Mouse (Mus musculus) heart, embryonic 16.5 days (tissue): ENCODE results near the gene Hils1. TPM values are rescaled to one million over a fixed set of nuclear protein-coding genes. Genes with fewer than 3 reads are reported as not detected.

ENCODE experiments used
- ATAC-seq: fragments of 200-750 bp; cut with Nextera tagmentation; replicated peaks from 2 replicates; pipeline ENCODE4 v1.8.0; 2017; ENCODE audit warnings: moderate number of reproducible peaks; ENCODE audit not compliant: insufficient read depth, low FRiP score; ENCODE audit errors: extremely low read depth
- H3K27ac ChIP-seq: fragments of 300-500 bp; sonication (generic); 2 replicates; pipeline ENCODE4 v1.5.1; 2014; ENCODE audit warnings: mild to moderate bottlenecking, low read length, control low read depth, moderate library complexity
- H3K27me3 ChIP-seq: fragments of 300-500 bp; sonication (generic); 2 replicates; pipeline ENCODE4 v1.6.1; 2014; ENCODE audit warnings: low read length, mixed read lengths; ENCODE audit not compliant: control insufficient read depth, insufficient read depth
- H3K36me3 ChIP-seq: fragments of 300-500 bp; sonication (generic); 2 replicates; pipeline ENCODE4 v1.6.1; 2014; ENCODE audit not compliant: control insufficient read depth, insufficient read depth
- H3K4me1 ChIP-seq: fragments of 300-500 bp; sonication (generic); 2 replicates; pipeline ENCODE4 v1.6.1; 2014; ENCODE audit warnings: low read length, mixed read lengths; ENCODE audit not compliant: control insufficient read depth, insufficient read depth
- H3K4me2 ChIP-seq: fragments of 300-500 bp; sonication (generic); 2 replicates; pipeline ENCODE4 v1.6.1; 2014; ENCODE audit warnings: low read depth, mild to moderate bottlenecking, control low read depth, low read length
- H3K4me3 ChIP-seq: fragments of 300-500 bp; sonication (generic); 2 replicates; pipeline ENCODE4 v1.5.1; 2014; ENCODE audit warnings: mild to moderate bottlenecking, control low read depth, low read length
- H3K9ac ChIP-seq: fragments of 300-500 bp; sonication (generic); 2 replicates; pipeline ENCODE4 v1.6.1; 2014; ENCODE audit warnings: low read length, control low read depth
- H3K9me3 ChIP-seq: fragments of 300-500 bp; sonication (generic); replicated peaks from 2 replicates; pipeline ENCODE4 v1.6.1; 2016; ENCODE audit warnings: low read length; ENCODE audit not compliant: control insufficient read depth
- WGBS: fragments of 180-500 bp; shearing (Covaris S2); extraction: QIAGEN DNeasy Blood & Tissue Kit; methylation state at CpG from one replicate; pipeline ENCODE4 v1.1.7; 2014; 5-methylcytosine and 5-hydroxymethylcytosine counted together
- polyA plus RNA-seq: library from polyadenylated mRNA; unstranded; fragments of >200 nt; fragmentation: Nextera tagmentation; extraction: Ambion mirVana; gene quantifications from 2 replicates; pipeline ENCODE4 v1.2.1, GENCODE M21; 2015

Hils1 gene
- polyA plus RNA-seq, 1 experiment from 2014 or later, result 0.33 TPM

DNA sequence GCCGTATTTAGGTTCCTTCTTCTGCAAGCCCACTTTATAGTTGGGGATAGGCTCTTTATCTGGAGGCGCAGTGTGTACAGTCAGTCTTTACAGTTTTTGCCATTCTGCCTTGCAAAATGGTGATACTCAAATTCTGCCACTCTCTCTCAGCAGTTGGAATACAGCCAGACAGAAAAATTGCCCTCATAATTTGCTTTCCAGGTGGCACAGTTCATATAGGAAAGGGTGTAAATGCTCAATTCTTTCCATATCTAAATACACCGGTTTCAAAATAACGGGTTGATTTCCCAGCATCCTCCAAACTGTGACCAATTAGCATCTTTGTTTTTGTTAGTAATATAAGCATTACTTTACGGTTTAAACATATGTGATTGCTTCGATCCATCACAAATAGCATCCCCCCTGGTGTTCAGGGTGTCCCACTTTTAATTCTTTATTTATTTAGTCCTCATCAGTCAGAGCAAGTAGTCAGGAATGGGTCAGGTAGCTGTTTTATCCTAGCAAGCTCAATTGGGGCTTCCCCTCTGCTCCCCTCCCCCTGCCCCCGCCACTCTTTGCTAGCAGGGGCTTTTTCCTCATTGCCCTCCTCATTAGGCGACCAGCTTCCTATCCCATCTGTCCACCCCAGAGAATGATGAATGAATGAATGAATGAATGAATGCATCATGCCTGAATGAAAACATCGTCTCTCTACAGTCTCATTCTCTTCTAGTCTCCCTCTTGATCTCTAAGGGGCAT, 11.0 kb downstream of the Hils1 start:
- Histone ChIP-seq H3K36me3 (no peaks in the 10 kb centered on the region), H3K4me1 (peaks cover 33% of the 10 kb centered on the region), H3K27ac (peak overlapping the region; percentile 26; the same call in 1 of the 2 replicates), H3K4me2 (peak overlapping the region; percentile 59), H3K9ac (0 out of 2 replicates have a peak overlapping the region, but pooled peaks have one; percentile 11), H3K27me3 (no peaks in the 10 kb centered on the region), H3K9me3 (no peaks in the 10 kb centered on the region), H3K4me3 (no peak overlapping the region)
- WGBS, result 37% methylated on average over 9 of the region's 9 CpGs
- no peak for ATAC-seq

DNA sequence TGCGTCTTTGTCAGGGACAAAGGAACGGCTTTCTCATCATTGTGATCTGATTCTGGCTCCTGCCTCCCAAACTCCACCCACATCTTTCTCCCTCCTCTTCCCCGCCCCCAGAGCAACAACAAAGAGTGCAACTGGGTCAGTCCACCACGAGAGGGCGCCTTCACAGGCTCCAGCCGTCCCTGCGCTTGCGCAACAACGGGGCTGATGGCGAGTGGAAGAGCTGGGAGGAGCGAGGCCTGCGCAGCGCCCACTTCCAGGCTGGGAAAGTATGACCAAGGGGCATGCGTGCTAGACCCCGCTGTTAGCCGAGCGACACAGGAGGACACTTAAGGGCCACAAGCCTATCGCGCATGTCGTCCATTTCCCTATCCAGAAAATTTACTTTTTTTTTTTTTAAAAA, 11.6 kb downstream of the Hils1 start:
- H3K36me3 ChIP-seq, result no peaks in the 10 kb centered on the region
- H3K4me1 ChIP-seq, result peaks cover 29% of the 10 kb centered on the region
- no peaks in the 10 kb centered on the region for H3K27me3 ChIP-seq
- peak overlapping the region; percentile 59 for H3K4me2 ChIP-seq
- peak; percentile 90 for ATAC-seq
- H3K27ac ChIP-seq, result peak overlapping the region; percentile 1; the same call in 1 of the 2 replicates
- H3K9me3 ChIP-seq, result no peaks in the 10 kb centered on the region
- peak overlapping the region; percentile 11; the same call in 1 of the 2 replicates for H3K9ac ChIP-seq
- WGBS, result under 1% methylated on average over 20 of the region's 20 CpGs
- peak overlapping the region; percentile 33 for H3K4me3 ChIP-seq

DNA sequence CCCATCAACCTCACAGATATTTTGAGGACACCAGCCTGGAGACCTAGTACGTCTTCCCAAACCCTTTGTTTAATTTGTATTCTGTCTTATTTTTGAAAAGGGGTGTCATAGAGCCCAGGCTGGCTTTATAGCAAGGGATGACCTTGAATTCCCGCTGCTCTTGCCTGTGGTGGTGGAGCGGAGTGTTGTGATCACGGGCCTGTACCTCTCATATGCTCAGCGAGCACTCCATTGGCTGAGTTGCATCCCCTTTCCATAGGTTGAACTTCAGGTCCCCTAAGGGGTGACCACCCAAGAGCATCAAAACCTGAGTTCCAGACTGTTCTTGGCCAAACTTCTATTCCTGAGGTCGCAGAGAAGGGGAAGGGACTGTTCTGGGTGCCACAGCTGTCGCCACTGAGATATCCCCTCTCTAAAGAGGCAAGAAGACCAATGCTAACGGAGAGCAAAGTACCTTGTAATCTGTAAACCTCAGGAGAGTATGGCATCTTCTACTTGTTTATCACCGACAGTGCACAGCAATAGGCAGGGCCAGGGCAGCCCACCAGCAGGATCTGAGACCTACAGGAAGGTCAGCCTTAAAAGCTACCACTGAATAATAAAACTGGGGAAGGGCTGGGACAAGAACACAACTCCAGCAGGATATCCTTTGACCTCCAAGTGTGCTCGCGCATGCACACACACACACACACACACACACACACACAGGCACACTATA, 12.2 kb downstream of the Hils1 start:
- peak overlapping the region; percentile 33; the same call in 1 of the 2 replicates for H3K4me3 ChIP-seq
- peaks cover 28% of the 10 kb centered on the region for H3K4me1 ChIP-seq
- H3K36me3 ChIP-seq, result no peaks in the 10 kb centered on the region
- H3K9me3 ChIP-seq, result no peaks in the 10 kb centered on the region
- peak overlapping the region; percentile 6; the same call in 1 of the 2 replicates for H3K9ac ChIP-seq
- no peaks in the 10 kb centered on the region for H3K27me3 ChIP-seq
- WGBS, result 74% methylated on average over 11 of the region's 11 CpGs
- no peak for ATAC-seq
- peak overlapping the region; percentile 1; the same call in 1 of the 2 replicates for H3K27ac ChIP-seq
- H3K4me2 ChIP-seq, result peak overlapping the region; percentile 59

DNA sequence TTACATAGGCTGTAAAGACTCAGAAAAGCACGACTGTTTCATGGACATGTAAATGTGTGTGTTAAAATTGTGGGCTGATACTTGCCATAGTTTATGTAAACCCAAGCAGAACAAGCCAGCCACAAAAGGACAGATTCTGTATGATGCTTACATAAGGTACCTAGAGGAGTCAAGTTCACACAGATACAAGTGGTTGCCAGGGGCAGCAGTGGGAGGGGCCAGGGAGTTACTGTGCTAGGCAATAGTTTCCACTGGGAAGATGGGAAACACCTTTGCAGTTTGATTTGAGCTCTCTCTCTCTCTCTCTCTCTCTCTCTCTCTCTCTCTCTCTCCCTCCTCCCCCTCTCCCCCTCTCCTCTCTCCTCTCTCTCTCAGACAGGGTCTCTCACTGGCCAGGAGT, 17.7 kb downstream of the Hils1 start:
- 42% methylated on average over 1 of the region's 1 CpGs for WGBS
- no peak for ATAC-seq
- Histone ChIP-seq H3K36me3 (no peaks in the 10 kb centered on the region), H3K4me2 (no peak overlapping the region), H3K9me3 (no peaks in the 10 kb centered on the region), H3K27ac (no peak overlapping the region), H3K9ac (no peak overlapping the region), H3K4me1 (peaks cover 23% of the 10 kb centered on the region), H3K4me3 (no peak overlapping the region), H3K27me3 (no peaks in the 10 kb centered on the region)

DNA sequence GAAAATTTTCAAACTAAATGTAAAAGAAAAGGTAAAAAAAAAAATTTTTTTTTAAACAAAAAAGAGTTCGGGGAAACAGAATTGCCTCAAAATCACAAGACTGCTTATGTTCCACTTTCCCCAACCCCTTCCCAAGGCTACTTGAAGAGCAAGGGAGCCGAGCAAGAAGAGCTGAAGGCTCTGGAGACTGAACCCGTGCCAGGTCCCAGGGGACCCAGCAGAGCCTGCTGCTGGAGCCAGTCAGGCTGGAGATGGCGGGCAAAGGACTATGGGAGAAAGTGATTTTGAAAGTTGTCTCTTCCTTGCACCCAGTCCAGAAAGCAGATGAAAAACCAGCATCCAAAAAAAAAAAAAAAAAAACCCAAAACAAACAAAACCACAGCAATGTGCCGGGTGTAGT, 18.4 kb downstream of the Hils1 start:
- Histone ChIP-seq H3K9ac (no peak overlapping the region), H3K4me3 (no peak overlapping the region), H3K27me3 (no peaks in the 10 kb centered on the region), H3K4me1 (peaks cover 27% of the 10 kb centered on the region), H3K4me2 (no peak overlapping the region), H3K36me3 (no peaks in the 10 kb centered on the region), H3K9me3 (no peaks in the 10 kb centered on the region), H3K27ac (no peak overlapping the region)
- no peak for ATAC-seq
- 66% methylated on average over 5 of the region's 5 CpGs for WGBS

DNA sequence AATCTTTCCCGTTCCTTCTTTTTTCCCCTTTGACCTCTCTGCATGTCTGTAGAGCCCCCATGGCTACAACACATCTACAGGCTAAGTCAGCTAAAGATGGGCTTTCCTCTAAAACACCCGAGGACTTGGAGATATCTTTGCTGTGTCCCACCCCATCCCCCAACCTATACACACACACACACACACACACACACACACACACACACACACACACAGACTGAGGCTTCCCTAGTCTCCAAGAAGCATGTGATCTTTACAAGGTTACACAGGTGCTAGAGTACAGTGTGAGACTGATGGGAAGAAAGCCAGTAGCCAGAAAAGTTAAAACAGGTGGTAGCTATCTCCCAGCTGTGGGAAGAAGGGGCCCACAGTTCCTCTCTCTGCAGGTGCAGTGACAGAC, 19.0 kb downstream of the Hils1 start:
- Histone ChIP-seq H3K4me1 (peaks cover 27% of the 10 kb centered on the region), H3K4me3 (no peak overlapping the region), H3K36me3 (no peaks in the 10 kb centered on the region), H3K27ac (no peak overlapping the region), H3K9me3 (no peaks in the 10 kb centered on the region), H3K4me2 (no peak overlapping the region), H3K27me3 (no peaks in the 10 kb centered on the region), H3K9ac (no peak overlapping the region)
- 46% methylated on average over 2 of the region's 2 CpGs for WGBS
- no peak for ATAC-seq

DNA sequence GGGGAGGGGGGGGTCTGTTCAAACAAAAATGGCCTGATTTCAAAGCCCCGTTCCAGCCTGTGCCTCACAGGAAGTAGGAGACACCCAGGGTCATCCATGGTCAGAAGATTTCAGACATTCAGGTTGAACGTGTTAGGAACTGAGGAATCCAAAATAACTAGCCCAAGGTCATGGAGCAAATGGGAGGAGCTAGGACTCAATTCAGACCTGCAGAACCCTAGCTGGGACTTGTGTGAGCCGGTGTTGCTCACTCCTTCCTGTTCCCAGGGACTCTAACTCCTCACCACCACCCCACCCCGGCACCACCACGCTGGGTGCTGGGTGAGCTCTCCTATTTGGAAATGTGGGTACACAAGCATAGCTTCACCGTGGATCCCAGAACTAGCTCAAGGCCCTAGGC, 19.9 kb downstream of the Hils1 start:
- Histone ChIP-seq H3K27ac (no peak overlapping the region), H3K27me3 (no peaks in the 10 kb centered on the region), H3K9me3 (no peaks in the 10 kb centered on the region), H3K4me1 (peaks cover 27% of the 10 kb centered on the region), H3K9ac (peak overlapping the region; percentile 30; the same call in 1 of the 2 replicates), H3K4me2 (no peak overlapping the region), H3K36me3 (no peaks in the 10 kb centered on the region), H3K4me3 (no peak overlapping the region)
- ATAC-seq, result no peak
- WGBS, result 49% methylated on average over 6 of the region's 6 CpGs

DNA sequence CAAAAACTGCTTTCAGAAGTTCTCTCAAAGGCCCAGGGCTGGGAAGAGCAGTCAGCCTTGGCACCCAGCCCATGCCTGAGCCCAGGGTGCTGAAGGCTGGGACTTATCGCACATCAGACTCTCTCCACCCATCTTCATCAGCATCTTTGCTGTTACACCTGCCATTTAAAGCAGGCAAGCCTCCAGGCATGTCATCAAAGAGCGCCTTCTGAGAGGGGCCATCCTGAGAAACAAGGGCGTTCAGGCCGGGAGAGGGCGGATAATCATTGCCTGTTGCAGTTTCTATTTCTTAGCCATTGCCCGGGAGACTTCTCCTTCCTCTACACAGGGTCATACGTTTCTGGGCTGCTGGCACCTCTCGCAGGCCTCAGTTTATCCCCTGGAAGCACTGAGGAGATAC, 20.5 kb downstream of the Hils1 start:
- no peaks in the 10 kb centered on the region for H3K27me3 ChIP-seq
- no peak overlapping the region for H3K4me2 ChIP-seq
- no peaks in the 10 kb centered on the region for H3K9me3 ChIP-seq
- WGBS, result 72% methylated on average over 8 of the region's 8 CpGs
- no peaks in the 10 kb centered on the region for H3K36me3 ChIP-seq
- H3K4me3 ChIP-seq, result no peak overlapping the region
- peaks cover 31% of the 10 kb centered on the region for H3K4me1 ChIP-seq
- no peak overlapping the region for H3K27ac ChIP-seq
- H3K9ac ChIP-seq, result no peak overlapping the region
- no peak for ATAC-seq
